Mouse (Mus musculus) mouse embryonic stem cell (cell line): Measurements from ENCODE around the gene Tecpr2.
"Not testable (repeated sequence)": the region's sequence is repeated elsewhere in the genome, so short reads cannot be mapped to it uniquely, and the experiment has no call there.

Source experiments
- in situ Hi-C, 2 experiments: fragments of 300-500 bp; cut with MboI; formaldehyde crosslinking; loops; 1 replicate in 1 of 2; 3 replicates in 1 of 2; pipeline ENCODE4 v1.14.3; 2019 to 2020; ENCODE audit warnings: low sequenced_read_pairs in 2 of 2, low pct_unique_long_range_greater_than_20kb in 1 of 2, mixed read lengths in 1 of 2; ENCODE audit not compliant: unreplicated experiment in 1 of 2

The Tecpr2 gene

DNA sequence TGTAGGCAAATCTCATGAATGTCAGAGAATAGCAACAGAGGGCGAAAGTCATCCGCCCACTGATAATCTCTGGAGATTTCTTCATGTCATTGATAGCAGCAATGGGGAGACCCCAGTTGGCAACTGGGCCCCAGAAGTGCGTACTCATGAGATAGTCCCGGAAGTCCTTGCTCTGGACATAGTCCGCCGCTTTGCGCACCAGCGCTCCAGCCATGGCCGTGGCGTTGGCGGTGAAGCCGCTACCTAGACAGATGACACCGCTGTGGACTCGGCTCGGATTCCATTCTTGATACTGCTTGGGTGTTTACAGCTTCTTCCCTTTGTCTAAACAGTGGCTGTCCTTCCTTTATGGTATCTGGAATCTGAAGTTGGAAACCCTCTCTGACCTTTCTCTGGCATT is 30.4 kb upstream of the Tecpr2 start:
- in situ Hi-C loops = not testable (repeated sequence)

- in situ Hi-C loops = no loop called here
Observed at GRCm38 (mm10) chr12:110860293-110860692, 28.8 kb upstream of the Tecpr2 start.

- in situ Hi-C loops = no loop called here
Observed at GRCm38 (mm10) chr12:110861256-110861655, 27.8 kb upstream of the Tecpr2 start.

- in situ Hi-C loops = no loop called here
Observed at GRCm38 (mm10) chr12:110864008-110864407, 25.1 kb upstream of the Tecpr2 start.

- in situ Hi-C loops = no loop called here
Observed at GRCm38 (mm10) chr12:110865571-110865970, 23.5 kb upstream of the Tecpr2 start.

- in situ Hi-C loops = no loop called here
Observed at GRCm38 (mm10) chr12:110865989-110866388, 23.1 kb upstream of the Tecpr2 start.

GRCm38 (mm10) chr12:110870107-110870506 is 19.0 kb upstream of the Tecpr2 start:
- in situ Hi-C loops = no loop called here

GRCm38 (mm10) chr12:110871247-110871646 is 17.8 kb upstream of the Tecpr2 start:
- in situ Hi-C loops = no loop called here

GRCm38 (mm10) chr12:110875351-110875750 is 13.7 kb upstream of the Tecpr2 start:
- in situ Hi-C loops = no loop called here

GRCm38 (mm10) chr12:110882291-110882690 is 6.8 kb upstream of the Tecpr2 start:
- in situ Hi-C loops = no loop called here

DNA sequence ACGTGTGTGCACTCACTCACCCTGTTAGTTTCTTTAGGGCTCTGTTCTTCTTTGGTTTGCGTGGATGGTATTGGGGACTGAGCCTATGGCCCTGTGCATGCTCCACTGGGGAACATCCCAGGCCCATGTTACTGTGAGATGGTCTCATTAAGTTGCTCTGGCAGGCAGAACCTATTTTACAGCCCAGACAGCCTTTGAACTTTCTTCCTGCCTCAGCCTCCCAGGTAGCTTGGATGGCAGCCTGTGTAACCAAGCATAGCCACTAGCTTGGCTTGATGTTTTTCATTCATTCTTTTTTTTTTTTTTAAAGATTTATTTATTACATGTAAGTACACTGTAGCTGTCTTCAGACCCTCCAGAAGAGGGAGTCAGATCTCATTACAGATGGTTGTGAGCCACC is 3.8 kb upstream of the Tecpr2 start:
- in situ Hi-C loops = no loop called here

- in situ Hi-C loops = no loop called here
Observed at GRCm38 (mm10) chr12:110888106-110888505, 958 bp upstream of the Tecpr2 start.

- in situ Hi-C loops = no loop called here
Observed at GRCm38 (mm10) chr12:110888606-110889005, 458 bp upstream of the Tecpr2 start.

GRCm38 (mm10) chr12:110891887-110892286 is 2.8 kb downstream of the Tecpr2 start:
- in situ Hi-C loops = no loop called here

GRCm38 (mm10) chr12:110902106-110902505 is 13.0 kb downstream of the Tecpr2 start:
- in situ Hi-C loops = no loop called here

GRCm38 (mm10) chr12:110903536-110903935 is 14.5 kb downstream of the Tecpr2 start:
- in situ Hi-C loops = no loop called here

GRCm38 (mm10) chr12:110907845-110908244 is 18.8 kb downstream of the Tecpr2 start:
- in situ Hi-C loops = no loop called here

DNA sequence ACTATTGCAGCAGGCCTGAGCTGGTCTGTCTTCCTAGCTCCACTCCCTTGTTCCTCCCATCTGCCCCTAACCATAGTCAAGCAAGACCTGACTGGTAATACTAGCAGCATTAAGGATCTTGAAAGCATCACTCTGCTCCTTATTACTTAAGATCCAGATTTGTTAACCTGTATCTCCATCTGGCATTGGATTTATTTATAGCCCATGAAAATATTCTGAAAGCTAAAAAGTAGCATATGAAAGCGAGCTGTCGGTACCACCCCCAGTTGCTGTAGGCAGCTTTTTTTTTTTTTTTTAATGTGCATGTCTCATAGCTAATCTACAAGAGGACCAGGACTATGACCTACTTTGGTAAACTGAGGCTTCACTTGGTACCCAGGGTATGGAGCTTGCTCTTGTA is 20.9 kb downstream of the Tecpr2 start:
- in situ Hi-C loops = no loop called here

DNA sequence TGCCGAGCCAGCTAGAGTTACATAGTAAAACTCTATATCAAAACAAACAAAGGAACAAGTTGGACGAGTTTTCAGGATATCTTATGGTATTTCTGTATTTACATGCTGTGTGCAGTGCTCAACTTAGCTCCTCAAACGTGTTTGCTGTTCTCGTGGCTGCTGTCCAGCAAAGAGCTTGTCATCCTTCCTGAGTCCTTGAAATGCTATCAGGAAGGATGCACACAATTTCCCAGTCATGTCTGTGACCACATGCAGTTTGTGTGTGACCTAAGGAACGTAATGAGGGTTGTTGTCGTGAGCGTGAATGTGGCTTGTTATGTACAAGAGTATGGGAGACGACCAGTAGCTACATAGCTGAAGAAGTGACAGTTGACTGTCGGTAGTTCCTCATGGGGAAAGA is 26.7 kb downstream of the Tecpr2 start:
- in situ Hi-C loops = no loop called here

GRCm38 (mm10) chr12:110920254-110920653 is 31.2 kb downstream of the Tecpr2 start:
- in situ Hi-C loops = no loop called here

DNA sequence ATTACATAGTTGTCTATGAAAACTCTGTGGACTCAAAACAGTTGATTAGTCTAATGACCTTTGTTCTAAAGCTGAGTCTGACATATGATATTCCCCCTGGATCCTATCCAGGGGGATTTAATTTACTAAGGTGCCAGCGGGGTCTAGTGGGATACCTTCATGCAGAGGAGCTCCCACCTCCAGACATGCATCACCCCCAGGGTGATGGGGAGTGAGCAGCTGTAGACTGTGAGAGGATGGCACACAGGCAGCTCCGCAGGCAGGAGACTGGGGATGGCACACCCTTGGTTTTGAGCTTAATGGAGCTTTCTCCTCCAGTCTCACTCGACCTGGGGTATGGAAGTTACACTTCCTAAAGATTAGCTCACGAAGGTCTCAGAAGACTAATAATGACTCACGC is 32.5 kb downstream of the Tecpr2 start:
- in situ Hi-C loops = no loop called here
